Mouse (Mus musculus) bone marrow macrophage, adult 2 months (primary cell): Measurements from ENCODE around the gene Apol7e.

Experiments used
- CTCF ChIP-seq: IDR thresholded peaks from 2 replicates; pipeline ENCODE4 v1.5.1; 2012; ENCODE audit warnings: low read depth, mild to moderate bottlenecking, low read length, moderate library complexity
- POLR2A ChIP-seq: IDR thresholded peaks from 2 replicates; pipeline ENCODE4 v1.6.1; 2012; ENCODE audit warnings: mild to moderate bottlenecking, low read depth, low read length, borderline replicate concordance

GRCm38 (mm10) chr15:77766981-77767380 lies 68.3 kb downstream of the Apol7e start:
- TF ChIP-seq CTCF (no peak), POLR2A (no peak)
